Mouse (Mus musculus): ENCODE measurements around the gene AC170998.1.

DNA sequence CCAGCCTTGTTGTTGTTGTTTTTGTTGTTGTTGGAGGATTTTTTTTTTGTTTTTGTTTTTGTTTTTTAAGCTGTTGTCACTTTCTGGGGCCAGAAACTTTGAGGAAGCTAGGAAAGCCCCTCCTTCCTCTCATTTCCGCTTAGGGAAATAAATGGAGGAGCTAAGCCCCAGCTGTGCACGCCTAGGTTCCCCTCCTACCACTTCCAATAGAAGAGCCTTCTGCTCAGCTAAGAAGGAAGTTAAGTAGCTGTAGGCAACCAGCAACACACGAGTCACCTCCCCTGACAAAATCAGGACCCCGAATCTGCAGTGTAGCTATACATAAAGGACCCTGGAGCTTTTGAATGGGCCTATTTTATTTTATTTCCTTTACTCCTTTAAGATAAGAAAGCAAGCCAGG lies 12.1 kb downstream of the AC170998.1 start:
- TF ChIP-seq POLR2A (IDR thresholded peaks at IDR 0.05; ENCODE audit: extremely low read depth, insufficient read depth, low read length) = no peak
- TF ChIP-seq CTCF (IDR thresholded peaks at IDR 0.05; ENCODE audit: extremely low read depth, insufficient read depth, low read length) = no peak

Measured in cortical plate, adult 2 months (tissue).